Mouse (Mus musculus) stomach, embryonic 16.5 days (tissue): ENCODE results near the gene Tkfc. TPM values are rescaled to one million over a fixed set of nuclear protein-coding genes. Genes with fewer than 3 reads are reported as not detected.

Source experiments
- ATAC-seq: fragments of 200-750 bp; cut with Nextera tagmentation; 2 replicates; pipeline ENCODE4 v1.8.0; 2017; ENCODE audit warnings: moderate number of reproducible peaks, moderate TSS enrichment; ENCODE audit not compliant: insufficient read depth, low FRiP score
- H3K27ac ChIP-seq: fragments of 300-500 bp; sonication (generic); 2 replicates; pipeline ENCODE4 v1.5.1; 2014; ENCODE audit warnings: low read length
- H3K27me3 ChIP-seq: fragments of 300-500 bp; sonication (generic); 2 replicates; pipeline ENCODE4 v1.6.1; 2014; ENCODE audit warnings: low read length, control low read depth, mixed read lengths; ENCODE audit not compliant: control insufficient read depth, insufficient read depth
- H3K36me3 ChIP-seq: fragments of 300-500 bp; sonication (generic); 2 replicates; pipeline ENCODE4 v1.6.1; 2014; ENCODE audit warnings: low read length; ENCODE audit not compliant: control insufficient read depth, insufficient read depth
- H3K4me1 ChIP-seq: fragments of 300-500 bp; sonication (generic); 2 replicates; pipeline ENCODE4 v1.6.1; 2014; ENCODE audit warnings: low read length, control low read depth, mixed read lengths; ENCODE audit not compliant: control insufficient read depth, insufficient read depth
- H3K4me2 ChIP-seq: fragments of 300-500 bp; sonication (generic); 2 replicates; pipeline ENCODE4 v1.6.1; 2014; ENCODE audit warnings: low read depth, low read length, mixed read lengths
- H3K4me3 ChIP-seq: fragments of 300-500 bp; sonication (generic); replicated peaks from 2 replicates; pipeline ENCODE4 v1.5.1; 2014; ENCODE audit warnings: mild to moderate bottlenecking, low read length
- H3K9ac ChIP-seq: fragments of 300-500 bp; sonication (generic); 2 replicates; pipeline ENCODE4 v1.6.1; 2014; ENCODE audit warnings: low read length
- H3K9me3 ChIP-seq: fragments of 300-500 bp; sonication (generic); replicated peaks from 2 replicates; pipeline ENCODE4 v1.6.1; 2016; ENCODE audit warnings: low read length, control low read depth; ENCODE audit not compliant: control insufficient read depth
- WGBS: fragments of 180-500 bp; shearing (Covaris S2); extraction: QIAGEN DNeasy Blood & Tissue Kit; methylation state at CpG from one replicate; pipeline ENCODE4 v1.1.7; 2014; 5-methylcytosine and 5-hydroxymethylcytosine counted together
- polyA plus RNA-seq: library from polyadenylated mRNA; unstranded; fragments of >200 nt; fragmentation: Nextera tagmentation; extraction: Ambion mirVana; gene quantifications from 2 replicates; pipeline ENCODE4 v1.2.1, GENCODE M21; 2015

Tkfc gene
- polyA plus RNA-seq, 1 experiment from 2014 or later: 19.4 TPM

DNA sequence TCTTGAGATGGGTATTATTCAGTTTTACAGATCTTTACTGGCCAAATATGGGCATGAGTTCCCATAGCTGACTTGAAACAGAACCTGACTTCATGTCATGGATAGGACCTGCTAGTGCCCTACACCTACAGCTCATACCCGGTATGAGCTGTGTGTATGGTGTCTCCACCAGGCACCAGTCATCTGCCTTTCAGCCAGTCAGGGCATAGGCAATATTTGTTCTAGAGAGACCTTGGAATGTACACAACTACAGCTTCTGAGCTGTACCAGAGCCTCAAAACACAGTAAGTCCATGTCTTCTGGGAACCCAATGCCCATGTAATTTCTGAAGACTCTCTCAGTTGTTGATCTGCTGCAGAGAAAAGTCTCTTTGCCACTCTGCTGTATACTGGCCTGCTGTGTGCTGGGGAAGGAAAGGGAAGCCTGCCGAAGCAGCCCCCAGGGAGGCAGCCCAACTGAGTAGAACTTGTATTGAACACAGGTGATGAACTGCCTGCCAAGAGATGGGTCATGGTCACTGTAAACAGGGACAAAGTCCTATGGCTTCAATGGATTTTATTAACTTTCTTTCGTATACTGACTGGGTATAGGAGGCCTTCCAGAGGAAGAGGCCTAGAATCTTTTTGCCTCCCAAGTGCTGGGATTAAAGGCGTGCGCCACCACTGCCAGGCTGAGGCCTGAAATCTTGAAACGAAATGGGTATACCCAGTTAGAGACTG, 13.6 kb downstream of the Tkfc start:
- Histone ChIP-seq H3K4me1 (no peaks in the 10 kb centered on the region), H3K27ac (no peak overlapping the region), H3K4me3 (no peak overlapping the region), H3K4me2 (no peak overlapping the region), H3K27me3 (no peaks in the 10 kb centered on the region), H3K9ac (no peak overlapping the region), H3K36me3 (no peaks in the 10 kb centered on the region), H3K9me3 (no peaks in the 10 kb centered on the region)
- WGBS: 90% methylated on average over 6 of the region's 6 CpGs
- no peak for ATAC-seq

DNA sequence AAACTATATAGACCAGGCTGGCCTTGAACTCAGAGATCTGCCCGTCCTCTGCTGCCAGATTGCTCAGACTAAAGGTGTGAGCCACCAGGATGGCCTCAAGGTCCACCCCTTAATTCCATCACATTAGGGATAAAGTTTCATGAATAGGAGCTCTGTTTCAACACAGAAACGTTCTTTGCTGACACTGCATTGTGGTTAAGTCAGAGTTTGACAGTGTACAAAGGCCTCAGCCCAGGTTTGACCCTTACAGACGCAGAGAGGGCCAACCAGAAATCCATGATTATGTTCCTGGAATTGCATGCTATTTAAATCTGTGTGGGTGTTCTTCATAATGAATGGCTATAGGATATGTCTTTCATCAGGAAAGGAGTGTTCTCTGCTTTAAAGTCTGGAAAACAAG, 15.2 kb downstream of the Tkfc start:
- no peak overlapping the region for H3K27ac ChIP-seq
- no peaks in the 10 kb centered on the region for H3K9me3 ChIP-seq
- ATAC-seq: no peak

DNA sequence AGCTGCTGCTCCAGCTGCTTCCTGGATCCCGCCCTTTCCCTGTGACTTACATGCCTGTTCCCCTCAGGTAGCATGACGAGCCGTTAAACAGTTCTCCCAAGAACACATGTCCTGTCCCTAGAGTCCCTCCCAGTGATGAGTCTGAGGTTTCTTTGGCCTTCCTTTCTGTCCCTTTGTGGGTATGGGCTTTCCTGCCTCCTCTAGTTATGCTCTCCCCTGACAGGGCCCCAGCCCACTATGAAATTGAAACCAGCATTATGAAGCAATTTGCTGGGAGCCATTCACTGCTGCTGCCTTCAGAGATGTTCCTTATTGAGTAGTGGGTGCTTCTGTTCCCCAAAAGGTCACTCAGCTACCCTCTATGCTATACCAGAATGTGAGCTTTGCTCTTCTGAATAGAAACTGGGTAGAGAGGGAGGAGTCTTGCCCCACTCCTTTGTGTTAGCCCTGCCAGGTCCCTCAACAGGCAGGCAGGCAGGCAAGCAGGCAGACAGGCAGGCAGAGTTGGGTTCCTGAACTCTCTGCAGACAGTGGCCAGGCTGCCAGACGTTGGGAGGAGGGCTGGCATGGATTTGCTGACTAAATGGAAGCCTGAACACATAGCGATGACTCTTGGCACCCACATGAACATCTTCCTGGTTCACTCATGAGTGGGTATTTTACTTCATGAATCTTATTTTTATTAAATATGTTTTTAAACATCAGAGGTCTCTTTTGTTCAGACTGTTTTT, 16.2 kb downstream of the Tkfc start:
- H3K9ac ChIP-seq: no peak overlapping the region
- ATAC-seq: no peak
- no peak overlapping the region for H3K4me3 ChIP-seq
- H3K9me3 ChIP-seq: no peaks in the 10 kb centered on the region
- no peak overlapping the region for H3K27ac ChIP-seq
- 65% methylated on average over 5 of the region's 5 CpGs for WGBS
- H3K4me2 ChIP-seq: no peak overlapping the region
- no peaks in the 10 kb centered on the region for H3K27me3 ChIP-seq
- H3K36me3 ChIP-seq: no peaks in the 10 kb centered on the region
- no peaks in the 10 kb centered on the region for H3K4me1 ChIP-seq

More for the DNA sequence above, 15.2 kb downstream of the Tkfc start:
- Histone ChIP-seq H3K4me2 (no peak overlapping the region), H3K36me3 (no peaks in the 10 kb centered on the region), H3K9ac (no peak overlapping the region), H3K4me3 (no peak overlapping the region), H3K4me1 (no peaks in the 10 kb centered on the region), H3K27me3 (no peaks in the 10 kb centered on the region)
- 60% methylated on average over 3 of the region's 3 CpGs for WGBS

DNA sequence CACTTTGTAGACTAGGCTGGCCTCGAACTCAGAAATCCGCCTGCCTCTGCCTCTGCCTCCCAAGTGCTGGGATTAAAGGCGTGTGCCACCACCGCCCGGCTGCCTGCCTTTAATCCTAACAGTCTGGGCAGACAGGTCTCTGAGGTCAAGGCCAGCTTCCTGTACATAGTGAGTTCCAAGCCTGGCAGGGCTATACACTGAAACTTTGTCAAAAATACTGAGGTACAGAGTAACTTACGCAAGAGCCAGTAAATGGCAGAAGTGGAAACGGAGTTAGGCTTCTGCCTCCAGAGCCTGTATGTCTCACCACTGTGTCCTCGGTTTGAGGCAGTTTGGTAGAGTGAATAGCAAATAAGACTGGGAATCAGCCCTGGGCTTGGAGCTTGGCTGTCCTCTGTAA, 18.2 kb downstream of the Tkfc start:
- H3K4me1 ChIP-seq: no peaks in the 10 kb centered on the region
- no peaks in the 10 kb centered on the region for H3K27me3 ChIP-seq
- no peaks in the 10 kb centered on the region for H3K36me3 ChIP-seq
- no peak overlapping the region for H3K9ac ChIP-seq
- H3K4me2 ChIP-seq: no peak overlapping the region
- H3K4me3 ChIP-seq: no peak overlapping the region
- no peaks in the 10 kb centered on the region for H3K9me3 ChIP-seq
- H3K27ac ChIP-seq: no peak overlapping the region
- no peak for ATAC-seq
- WGBS: 84% methylated on average over 8 of the region's 8 CpGs

DNA sequence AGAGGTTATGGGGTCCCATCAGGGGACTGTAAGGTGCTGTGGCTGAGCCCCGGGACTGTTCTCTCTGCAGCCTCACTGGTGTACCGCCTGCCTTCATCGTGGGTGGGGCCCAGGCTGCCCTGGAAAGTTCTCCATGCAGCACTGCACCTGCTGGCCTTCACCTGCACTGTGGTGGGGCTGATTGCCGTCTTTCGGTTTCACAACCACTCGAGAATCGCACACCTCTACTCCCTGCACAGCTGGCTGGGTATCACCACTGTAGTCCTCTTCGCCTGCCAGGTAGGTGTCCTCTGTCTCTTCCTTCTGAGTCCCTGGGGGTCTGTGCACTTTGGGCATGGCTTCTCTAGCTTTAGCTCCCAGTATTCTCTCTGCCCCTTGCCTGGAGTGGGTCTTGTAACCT, 20.3 kb downstream of the Tkfc start:
- H3K27ac ChIP-seq: no peak overlapping the region
- no peak overlapping the region for H3K4me3 ChIP-seq
- no peaks in the 10 kb centered on the region for H3K27me3 ChIP-seq
- 68% methylated on average over 8 of the region's 8 CpGs for whole genome bisulfite sequencing
- H3K36me3 ChIP-seq: no peaks in the 10 kb centered on the region
- H3K9me3 ChIP-seq: no peaks in the 10 kb centered on the region
- no peak overlapping the region for H3K4me2 ChIP-seq
- H3K4me1 ChIP-seq: no peaks in the 10 kb centered on the region
- no peak overlapping the region for H3K9ac ChIP-seq
- ATAC-seq: peak; percentile 25; the same call in 1 of the 2 replicates

DNA sequence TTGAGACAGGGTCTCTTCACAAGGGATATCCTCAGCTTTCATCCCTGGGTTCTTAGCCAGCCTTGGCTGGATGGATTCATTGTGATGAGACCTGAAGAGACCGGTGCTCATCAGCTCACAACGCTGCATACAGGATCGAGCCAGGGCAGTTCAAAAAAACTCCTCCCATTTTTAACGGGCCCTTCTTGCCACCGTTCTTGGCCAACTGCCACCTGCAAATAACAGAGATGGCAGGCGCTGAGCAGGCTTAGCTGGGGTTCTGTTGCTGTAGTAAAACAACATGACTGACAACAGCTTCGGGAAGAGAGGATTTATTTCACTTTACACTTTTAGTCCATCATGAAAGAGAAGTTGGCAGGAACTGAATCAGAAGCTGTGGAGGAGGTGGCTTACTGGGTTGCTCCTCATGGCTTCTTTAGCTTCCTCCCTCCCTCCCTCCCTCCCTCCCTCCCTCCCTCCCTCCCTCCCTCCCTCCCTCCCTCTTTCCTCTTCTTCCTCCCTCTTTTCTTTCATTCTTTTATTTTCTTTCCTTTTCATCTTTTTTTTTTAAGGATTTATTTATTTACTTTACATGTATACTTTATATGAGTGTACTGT, 21.8 kb downstream of the Tkfc start:
- H3K27ac ChIP-seq: no peak overlapping the region
- H3K4me2 ChIP-seq: no peak overlapping the region
- 0 out of 2 replicates have a peak, but pooled peaks cover 1% of the 10 kb centered on the region for H3K4me1 ChIP-seq
- WGBS: 63% methylated on average over 7 of the region's 7 CpGs
- H3K9me3 ChIP-seq: no peaks in the 10 kb centered on the region
- no peak overlapping the region for H3K4me3 ChIP-seq
- no peaks in the 10 kb centered on the region for H3K27me3 ChIP-seq
- no peaks in the 10 kb centered on the region for H3K36me3 ChIP-seq
- no peak for ATAC-seq
- H3K9ac ChIP-seq: no peak overlapping the region

DNA sequence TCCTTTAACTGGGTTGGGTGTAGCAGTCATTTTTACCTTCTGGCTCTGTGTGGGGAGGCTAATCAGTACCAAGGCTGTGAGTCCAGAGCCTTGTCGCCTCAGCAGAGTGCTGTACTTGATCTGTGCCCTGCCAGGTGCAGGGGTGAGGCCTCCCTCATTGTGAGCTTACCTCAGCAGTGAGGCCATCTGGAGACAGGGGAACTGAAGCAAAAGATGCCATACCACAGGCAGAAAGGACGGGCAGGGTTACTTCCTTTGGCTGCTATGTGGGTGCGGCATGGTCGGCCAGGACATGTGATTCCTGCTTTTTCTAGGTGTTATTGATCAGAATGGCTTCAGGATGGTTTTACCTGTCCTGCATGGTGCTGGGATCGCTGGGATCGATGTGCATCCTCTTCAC, 23.5 kb downstream of the Tkfc start:
- Histone ChIP-seq H3K9ac (no peak overlapping the region), H3K4me3 (no peak overlapping the region), H3K27me3 (no peaks in the 10 kb centered on the region), H3K4me1 (peaks cover 7% of the 10 kb centered on the region; the same call in 1 of the 2 replicates), H3K27ac (no peak overlapping the region), H3K4me2 (no peak overlapping the region), H3K9me3 (no peaks in the 10 kb centered on the region), H3K36me3 (no peaks in the 10 kb centered on the region)
- WGBS: 86% methylated on average over 6 of the region's 6 CpGs
- ATAC-seq: no peak

DNA sequence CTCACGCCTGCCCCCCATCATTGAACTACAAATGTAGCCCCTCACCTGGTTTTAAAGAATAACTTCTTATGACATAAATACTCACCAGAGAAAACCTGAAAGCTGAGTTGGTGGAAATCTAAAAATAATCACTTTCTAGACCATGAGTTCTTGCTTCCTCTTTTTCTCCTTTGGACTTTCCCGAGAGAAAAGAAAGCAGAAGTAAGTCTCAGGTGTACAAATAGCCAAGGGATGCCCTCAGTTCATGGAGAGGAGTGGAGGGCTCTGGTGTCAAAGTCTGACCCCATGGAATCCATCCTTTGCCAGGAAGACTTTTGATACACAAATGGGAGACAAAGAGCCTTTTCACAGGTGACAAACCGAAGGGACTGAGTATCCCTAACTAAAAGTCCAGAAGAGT, 24.7 kb downstream of the Tkfc start:
- Histone ChIP-seq H3K4me3 (no peak overlapping the region), H3K27ac (no peak overlapping the region), H3K4me2 (no peak overlapping the region), H3K9ac (no peak overlapping the region), H3K27me3 (no peaks in the 10 kb centered on the region), H3K4me1 (peaks cover 11% of the 10 kb centered on the region), H3K36me3 (no peaks in the 10 kb centered on the region), H3K9me3 (no peaks in the 10 kb centered on the region)
- no peak for ATAC-seq
- 79% methylated on average over 3 of the region's 3 CpGs for WGBS

DNA sequence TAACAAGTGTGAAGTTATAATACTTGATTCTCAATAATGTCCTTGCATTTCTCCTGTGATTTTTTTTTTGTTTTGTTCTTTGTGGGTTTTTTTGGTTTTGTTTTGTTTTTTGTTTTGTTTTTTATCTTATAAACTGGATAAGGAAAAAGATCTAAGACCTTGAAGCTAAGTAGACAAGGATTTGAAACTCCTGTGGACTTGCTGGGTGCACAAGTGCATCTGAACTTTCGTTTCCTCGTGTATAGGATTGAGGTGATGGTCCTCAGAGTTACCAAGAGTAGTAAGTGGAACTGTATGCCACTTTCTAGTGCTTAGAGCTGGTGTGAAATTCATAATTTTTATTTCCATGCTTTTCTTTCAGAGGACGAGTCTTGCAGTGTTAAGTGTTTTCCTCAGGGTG, 25.4 kb downstream of the Tkfc start:
- Histone ChIP-seq H3K9ac (no peak overlapping the region), H3K4me3 (no peak overlapping the region), H3K27ac (no peak overlapping the region), H3K9me3 (no peaks in the 10 kb centered on the region), H3K4me2 (no peak overlapping the region), H3K27me3 (no peaks in the 10 kb centered on the region), H3K36me3 (no peaks in the 10 kb centered on the region), H3K4me1 (peaks cover 11% of the 10 kb centered on the region)
- no peak for ATAC-seq
- 80% methylated on average over 3 of the region's 3 CpGs for WGBS
